8 mouse cellular contexts compared by ENCODE assay signal in the genomic region with DNA sequence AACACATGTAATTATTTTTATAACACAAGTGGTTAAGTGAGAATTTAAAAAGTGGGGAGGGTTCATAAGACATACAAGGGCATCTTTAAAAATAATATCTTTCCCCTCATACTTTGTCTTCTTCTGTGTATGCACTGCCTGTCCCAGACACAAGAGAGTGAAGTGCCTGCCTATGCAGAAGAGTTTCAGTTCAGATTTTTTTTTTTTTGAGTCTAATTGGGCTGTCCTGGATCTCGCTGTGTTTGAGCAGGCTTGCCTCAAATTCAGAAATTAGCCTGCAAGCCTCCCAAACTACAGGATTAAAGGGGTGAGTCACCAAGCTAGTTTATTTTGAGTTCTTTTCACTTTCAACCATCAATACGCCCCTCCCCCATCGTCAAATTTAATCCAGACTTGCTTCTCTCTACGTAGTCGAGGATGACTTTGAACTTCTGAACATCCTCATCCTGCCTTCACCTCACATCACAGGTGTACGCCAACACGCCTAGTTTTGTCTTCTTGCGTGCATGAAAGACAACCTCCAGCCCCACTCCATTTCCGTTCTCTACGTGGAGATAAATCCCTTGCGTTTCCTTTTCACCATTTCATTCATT. TPM values are rescaled to one million over a fixed set of nuclear protein-coding genes. Genes with fewer than 3 reads are reported as not detected.
A peak's percentile ranks its signal among the peaks of the same experiment; 100 is the strongest.
DNase-seq lines count a peak whose midpoint lies in the region; ATAC-seq and TF ChIP-seq lines count a peak whose summit lies in the region.

No protein-coding gene starts in this region.

- peak overlapping the region; percentile 71 for H3K4me2 ChIP-seq in lung, embryonic 14.5 days
- peak overlapping the region; percentile 78 for H3K4me2 ChIP-seq in heart, embryonic 16.5 days (ENCODE audit: low read depth, low read length)

- H3K9ac ChIP-seq in lung, embryonic 14.5 days, result peak overlapping the region; percentile 59
- H3K9ac ChIP-seq in heart, embryonic 16.5 days (ENCODE audit: low read length), result peak overlapping the region; percentile 66

- H3K4me3 ChIP-seq in lung, embryonic 14.5 days (ENCODE audit: low read depth, low read length), result peak overlapping the region; percentile 66
- H3K4me3 ChIP-seq in bone marrow macrophage, adult 2 months (ENCODE audit: insufficient read depth, low read length), result peak overlapping the region; percentile 80
- H3K4me3 ChIP-seq in heart, embryonic 16.5 days (ENCODE audit: low read length), result peak overlapping the region; percentile 60
- peak overlapping the region; percentile 64 for H3K4me3 ChIP-seq in macrophage (ENCODE audit: inconsistent target)

- no peaks in the 10 kb centered on the region for H3K9me3 ChIP-seq in lung, embryonic 14.5 days (ENCODE audit: low read depth, low read length)
- no peaks in the 10 kb centered on the region for H3K9me3 ChIP-seq in heart, embryonic 16.5 days (replicated peaks; ENCODE audit: control insufficient read depth, low read length)

- no peaks in the 10 kb centered on the region for H3K27me3 ChIP-seq in lung, embryonic 14.5 days (ENCODE audit: insufficient read depth, low read length)
- no peaks in the 10 kb centered on the region for H3K27me3 ChIP-seq in heart, embryonic 16.5 days (ENCODE audit: control insufficient read depth, insufficient read depth, low read length)

- no peaks in the 10 kb centered on the region for H3K79me2 ChIP-seq in macrophage (ENCODE audit: inconsistent target)

- TF ChIP-seq POLR2A in bone marrow macrophage, adult 2 months (IDR thresholded peaks at IDR 0.05; ENCODE audit: borderline replicate concordance, low read depth, low read length), result no peak

- ATAC-seq in lung, embryonic 14.5 days (ENCODE audit: insufficient read depth), result no peak
- ATAC-seq in heart, embryonic 16.5 days (replicated peaks; ENCODE audit: extremely low read depth, insufficient read depth, low FRiP score), result no peak

- TF ChIP-seq CTCF in lung, embryonic 14.5 days (IDR thresholded peaks at IDR 0.05; ENCODE audit: low read depth), result no peak
- no peak for TF ChIP-seq CTCF in bone marrow macrophage, adult 2 months (IDR thresholded peaks at IDR 0.05; ENCODE audit: low read depth, low read length)

- peak overlapping the region; percentile 100 for H3K27ac ChIP-seq in lung, embryonic 14.5 days (ENCODE audit: low read depth)
- peak overlapping the region; percentile 90 for H3K27ac ChIP-seq in bone marrow macrophage, adult 2 months (ENCODE audit: insufficient read depth, low read depth, low read length)
- H3K27ac ChIP-seq in heart, embryonic 16.5 days (ENCODE audit: low read length), result peak overlapping the region; percentile 99
- H3K27ac ChIP-seq in macrophage, result peak overlapping the region; percentile 85

- H3K36me3 ChIP-seq in lung, embryonic 14.5 days (ENCODE audit: insufficient read depth), result no peaks in the 10 kb centered on the region
- H3K36me3 ChIP-seq in heart, embryonic 16.5 days (ENCODE audit: control insufficient read depth, insufficient read depth), result no peaks in the 10 kb centered on the region
- H3K36me3 ChIP-seq in macrophage (ENCODE audit: inconsistent target), result no peaks in the 10 kb centered on the region

- WGBS in lung, embryonic 14.5 days, result 1% methylated on average over 11 of the region's 11 CpGs
- 2% methylated on average over 11 of the region's 11 CpGs for WGBS in heart, embryonic 16.5 days
- 0% methylated on average over 11 of the region's 11 CpGs for WGBS in macrophage (ENCODE audit: missing documents)

- DNase-seq in lung, embryonic 14.5 days, result peak; percentile 49
- no peak for DNase-seq in lung, postnatal 25 days (ENCODE audit: low spot score)
- DNase-seq in thymus, postnatal 14 days, result peak; percentile 77
- DNase-seq in adrenal gland, adult (ENCODE audit: inconsistent age in 2 of 2, low spot score in 1 of 2), result no peak
- DNase-seq in left cerebral cortex, adult 11 months (ENCODE audit: low spot score), result no peak

- H3K4me1 ChIP-seq in lung, embryonic 14.5 days (ENCODE audit: insufficient read depth), result peaks cover 8% of the 10 kb centered on the region
- peaks cover 20% of the 10 kb centered on the region for H3K4me1 ChIP-seq in bone marrow macrophage, adult 2 months (ENCODE audit: control insufficient read depth, insufficient read depth, low read length)
- peaks cover 7% of the 10 kb centered on the region for H3K4me1 ChIP-seq in heart, embryonic 16.5 days (ENCODE audit: control insufficient read depth, insufficient read depth, low read length)

RNA-seq across cellular contexts. Expression of gene Slc2a3, which starts 8.7 kb away (rescaled TPM):
- polyA plus RNA-seq in lung, embryonic 14.5 days (2014; fragmentation: Nextera tagmentation; extraction: Ambion mirVana), result 8.4 and 8.9 TPM in 2 replicates
- polyA plus RNA-seq in bone marrow macrophage, adult 2 months (2012; ENCODE audit: insufficient read depth, insufficient read length, missing spikeins), result 5.8 and 6.4 TPM in 2 replicates
- polyA plus RNA-seq in heart, embryonic 16.5 days (2015; fragmentation: Nextera tagmentation; extraction: Ambion mirVana), result 10.5 and 10.9 TPM in 2 replicates
- 1 to 10 TPM in 21 of 26 experiments, under 1 TPM in 5; 0.51 to 9.7 (median 4.3) TPM for total RNA-seq in macrophage (2018; cell fraction: chromatin; rRNA removed)
- 1 to 10 TPM; 2.2 to 7.4 (median 4.6) TPM for total RNA-seq in macrophage (2018; cell fraction: cytosol; rRNA removed)
- total RNA-seq in macrophage (2018; cell fraction: nucleus; rRNA removed), result 10 to 100 TPM in 2 of 26 experiments, 1 to 10 TPM in 24; 1.3 to 10.6 (median 3.9) TPM
- polyA plus RNA-seq in macrophage (2018), result 2.4 to 6.9 TPM (median 3.4 TPM) in 3 replicates

RNA-seq across cellular contexts. Expression of gene Foxj2, which starts 9.6 kb away (rescaled TPM):
- polyA plus RNA-seq in lung, embryonic 14.5 days (2014; fragmentation: Nextera tagmentation; extraction: Ambion mirVana), result 6.7 and 7.5 TPM in 2 replicates
- 30.3 and 34.4 TPM in 2 replicates for polyA plus RNA-seq in bone marrow macrophage, adult 2 months (2012; ENCODE audit: insufficient read depth, insufficient read length, missing spikeins)
- polyA plus RNA-seq in heart, embryonic 16.5 days (2015; fragmentation: Nextera tagmentation; extraction: Ambion mirVana), result 6.1 TPM in 2 replicates
- 10 to 100 TPM in 20 of 26 experiments, 1 to 10 TPM in 6; 2.6 to 31.0 (median 16.2) TPM for total RNA-seq in macrophage (2018; cell fraction: chromatin; rRNA removed)
- total RNA-seq in macrophage (2018; cell fraction: cytosol; rRNA removed), result 10 to 100 TPM in 25 of 26 experiments, 1 to 10 TPM in 1; 9.2 to 27.1 (median 21.6) TPM
- total RNA-seq in macrophage (2018; cell fraction: nucleus; rRNA removed), result 10 to 100 TPM in 25 of 26 experiments, 1 to 10 TPM in 1; 8.9 to 41.2 (median 20.1) TPM
- polyA plus RNA-seq in macrophage (2018), result 12.2 to 18.5 TPM (median 15.1 TPM) in 3 replicates

RNA-seq across cellular contexts. Expression of gene C3ar1, which starts 45.8 kb away (rescaled TPM):
- polyA plus RNA-seq in lung, embryonic 14.5 days (2014; fragmentation: Nextera tagmentation; extraction: Ambion mirVana), result 3.2 and 4.0 TPM in 2 replicates
- 718 and 808 TPM in 2 replicates for polyA plus RNA-seq in bone marrow macrophage, adult 2 months (2012; ENCODE audit: insufficient read depth, insufficient read length, missing spikeins)
- 2.5 and 2.7 TPM in 2 replicates for polyA plus RNA-seq in heart, embryonic 16.5 days (2015; fragmentation: Nextera tagmentation; extraction: Ambion mirVana)
- total RNA-seq in macrophage (2018; cell fraction: chromatin; rRNA removed), result 100 to 1,000 TPM in 20 of 26 experiments, 10 to 100 TPM in 6; 26.3 to 225 (median 136) TPM
- 100 to 1,000 TPM; 577 to 982 (median 775) TPM for total RNA-seq in macrophage (2018; cell fraction: cytosol; rRNA removed)
- total RNA-seq in macrophage (2018; cell fraction: nucleus; rRNA removed), result 1,000 to 10,000 TPM in 1 of 26 experiments, 100 to 1,000 TPM in 25; 108 to 1,011 (median 584) TPM
- polyA plus RNA-seq in macrophage (2018), result 541 to 857 TPM (median 783 TPM) in 3 replicates

Comparison
In these comparisons a context has a peak if more than half of its experiments do, and no peak if none do; other contexts are left out.
1. DNase-seq: peak in lung, embryonic 14.5 days (single experiment) and thymus, postnatal 14 days (single experiment); none in lung, postnatal 25 days (single experiment), adrenal gland, adult (0 of 2) and left cerebral cortex, adult 11 months (single experiment).
2. RNA of gene C3ar1, which starts 45.8 kb away (polyA plus RNA-seq): 541 to 857 TPM in macrophage and 718 to 808 TPM in bone marrow macrophage, adult 2 months; 3.2 to 4.0 TPM in lung, embryonic 14.5 days and 2.5 to 2.7 TPM in heart, embryonic 16.5 days; every median in the first group is over 100 times any median in the second.
3. Peak in every context shown above with its lines, with median percentiles within 50 percentile points of each other: H3K27ac ChIP-seq and H3K4me3 ChIP-seq.